Mouse (Mus musculus) forebrain, embryonic 12.5 days (tissue): Measurements from ENCODE around the gene Celf2. TPM values are rescaled to one million over a fixed set of nuclear protein-coding genes. Genes with fewer than 3 reads are reported as not detected.

Source experiments
- ATAC-seq: fragments of 200-750 bp; cut with Nextera tagmentation; 2 replicates; pipeline ENCODE4 v1.8.0; 2017; ENCODE audit warnings: moderate TSS enrichment; ENCODE audit not compliant: low FRiP score
- H3K27ac ChIP-seq: fragments of 300-500 bp; sonication (generic); 2 replicates; pipeline ENCODE4 v1.5.1; 2016; ENCODE audit warnings: mild to moderate bottlenecking
- H3K27me3 ChIP-seq: fragments of 300-500 bp; sonication (generic); 2 replicates; pipeline ENCODE4 v1.6.1; 2016; ENCODE audit warnings: mild to moderate bottlenecking
- H3K36me3 ChIP-seq: fragments of 300-500 bp; sonication (generic); replicated peaks from 2 replicates; pipeline ENCODE4 v1.6.1; 2016; ENCODE audit warnings: mild to moderate bottlenecking
- H3K4me1 ChIP-seq: fragments of 300-500 bp; sonication (generic); 2 replicates; pipeline ENCODE4 v1.6.1; 2016
- H3K4me2 ChIP-seq: fragments of 300-500 bp; sonication (generic); 2 replicates; pipeline ENCODE4 v1.6.1; 2016; ENCODE audit warnings: mild to moderate bottlenecking, moderate library complexity
- H3K4me3 ChIP-seq: fragments of 300-500 bp; sonication (generic); replicated peaks from 2 replicates; pipeline ENCODE4 v1.5.1; 2016; ENCODE audit warnings: mild to moderate bottlenecking
- H3K9ac ChIP-seq: fragments of 300-500 bp; sonication (generic); 2 replicates; pipeline ENCODE4 v1.6.1; 2016; ENCODE audit warnings: mild to moderate bottlenecking
- H3K9me3 ChIP-seq: fragments of 300-500 bp; sonication (generic); 2 replicates; pipeline ENCODE4 v1.6.1; 2016
- WGBS: fragments of 180-500 bp; shearing (Covaris S2); methylation state at CpG from one replicate; pipeline ENCODE4 v1.1.7; 2016; 5-methylcytosine and 5-hydroxymethylcytosine counted together
- polyA plus RNA-seq: library from polyadenylated mRNA; unstranded; fragments of >200 nt; fragmentation: Nextera tagmentation; extraction: Ambion mirVana; gene quantifications from 2 replicates; pipeline ENCODE4 v1.2.1, GENCODE M21; 2016

The Celf2 gene
- polyA plus RNA-seq, 1 experiment from 2014 or later = 167 TPM

DNA sequence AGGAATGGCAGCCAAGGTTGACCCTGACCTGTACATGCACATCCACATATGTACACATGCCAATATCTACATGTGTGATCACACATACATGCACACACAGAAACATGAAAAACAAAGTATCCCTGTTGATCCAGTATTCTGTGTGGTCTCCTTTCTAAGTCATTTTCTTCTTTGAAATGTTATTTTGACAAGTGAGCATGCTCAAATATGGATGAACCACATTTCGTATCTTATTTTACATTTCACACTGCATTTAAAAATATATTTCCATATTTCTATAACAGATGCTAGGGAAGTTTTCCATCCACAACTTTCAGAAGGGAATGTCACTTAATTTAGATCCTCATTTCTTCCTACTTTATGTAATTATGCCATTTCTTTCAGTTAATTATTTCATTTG, 364.5 kb downstream of the Celf2 start:
- no peaks in the 10 kb centered on the region for H3K9me3 ChIP-seq
- H3K9ac ChIP-seq = no peak overlapping the region
- ATAC-seq = no peak
- no peak overlapping the region for H3K4me3 ChIP-seq
- no peaks in the 10 kb centered on the region for H3K36me3 ChIP-seq
- WGBS = 98% methylated on average over 1 of the region's 1 CpGs
- H3K4me2 ChIP-seq = no peak overlapping the region
- no peak overlapping the region for H3K27ac ChIP-seq
- H3K4me1 ChIP-seq = no peaks in the 10 kb centered on the region
- no peaks in the 10 kb centered on the region for H3K27me3 ChIP-seq

- H3K4me3 ChIP-seq = no peak overlapping the region
- H3K27me3 ChIP-seq = no peaks in the 10 kb centered on the region
- H3K36me3 ChIP-seq = no peaks in the 10 kb centered on the region
- no peaks in the 10 kb centered on the region for H3K9me3 ChIP-seq
- peaks cover 6% of the 10 kb centered on the region; the same call in 1 of the 2 replicates for H3K4me1 ChIP-seq
- no peak overlapping the region for H3K4me2 ChIP-seq
- no peak for ATAC-seq
- WGBS = 86% methylated on average over 2 of the region's 2 CpGs
- H3K27ac ChIP-seq = no peak overlapping the region
- H3K9ac ChIP-seq = no peak overlapping the region
These were observed 386.0 kb downstream of the Celf2 start for GRCm38 (mm10) chr2:7123366-7123765.

DNA sequence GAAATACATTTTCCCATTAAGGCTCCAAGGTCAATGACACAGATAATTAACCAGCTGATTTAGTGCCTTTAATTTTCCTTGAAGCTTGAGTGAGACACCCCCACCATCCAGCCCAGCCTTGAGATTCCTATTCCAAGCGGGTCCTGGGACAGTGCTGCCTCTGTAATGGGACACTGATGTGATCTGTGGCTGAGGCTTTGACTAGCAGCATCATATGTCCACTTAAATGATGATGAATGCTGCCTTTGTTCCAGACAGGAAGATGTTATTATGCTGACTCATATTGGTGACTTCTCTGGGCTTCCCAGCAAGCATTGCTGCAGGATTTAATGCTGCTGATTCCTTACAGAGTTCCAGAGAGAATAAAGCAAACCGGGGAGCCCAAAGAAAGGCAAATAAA, 393.6 kb downstream of the Celf2 start:
- H3K9ac ChIP-seq = no peak overlapping the region
- no peak overlapping the region for H3K27ac ChIP-seq
- H3K4me1 ChIP-seq = peaks cover 15% of the 10 kb centered on the region
- no peaks in the 10 kb centered on the region for H3K9me3 ChIP-seq
- H3K27me3 ChIP-seq = no peaks in the 10 kb centered on the region
- no peaks in the 10 kb centered on the region for H3K36me3 ChIP-seq
- no peak overlapping the region for H3K4me3 ChIP-seq
- WGBS = 14% methylated on average over 2 of the region's 2 CpGs
- ATAC-seq = no peak
- no peak overlapping the region for H3K4me2 ChIP-seq

DNA sequence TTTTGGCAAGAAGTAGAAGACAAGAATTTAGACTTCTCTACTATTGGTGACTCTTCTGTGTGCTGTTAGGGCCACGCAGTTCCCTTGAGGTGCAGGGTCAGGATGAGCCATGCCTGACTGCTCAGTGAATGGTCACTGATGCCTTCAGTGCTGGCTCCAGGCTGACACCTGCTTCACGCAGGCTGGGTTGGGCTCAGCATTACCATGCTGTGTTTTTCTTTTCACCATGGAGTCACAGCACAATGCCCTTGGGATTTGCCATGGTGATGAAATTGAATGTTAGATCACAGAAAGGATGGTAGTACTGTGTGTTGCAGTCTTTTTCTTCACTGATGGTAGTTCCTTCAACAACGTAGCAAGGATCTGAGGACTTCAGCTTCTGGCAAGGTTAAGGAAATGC, 394.2 kb downstream of the Celf2 start:
- no peak for ATAC-seq

DNA sequence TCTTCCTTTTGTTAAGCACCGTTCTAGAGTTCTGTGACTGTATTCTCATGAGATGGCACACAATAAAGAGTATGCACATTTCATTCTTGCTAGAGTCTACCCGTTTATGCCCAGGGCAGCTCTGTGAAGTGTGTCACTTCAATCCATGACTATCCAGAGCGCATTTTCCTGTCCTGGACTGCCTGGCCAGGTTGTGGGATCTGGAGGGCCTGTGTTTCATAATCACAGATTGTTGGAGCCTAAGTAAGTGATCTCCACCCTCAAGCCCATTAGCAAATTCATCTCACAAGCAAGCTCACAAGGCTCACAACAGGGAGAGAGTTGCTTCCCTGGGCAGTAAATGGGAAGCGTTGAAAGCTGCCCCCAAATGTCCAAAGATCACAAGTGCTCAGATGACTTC, 395.6 kb downstream of the Celf2 start:
- no peak overlapping the region for H3K9ac ChIP-seq
- H3K27ac ChIP-seq = no peak overlapping the region
- H3K4me2 ChIP-seq = no peak overlapping the region
- H3K27me3 ChIP-seq = no peaks in the 10 kb centered on the region
- WGBS = 74% methylated on average over 4 of the region's 4 CpGs
- no peaks in the 10 kb centered on the region for H3K9me3 ChIP-seq
- no peak for ATAC-seq
- H3K4me3 ChIP-seq = no peak overlapping the region
- H3K4me1 ChIP-seq = peaks cover 15% of the 10 kb centered on the region
- no peaks in the 10 kb centered on the region for H3K36me3 ChIP-seq

More for the DNA sequence above, 394.2 kb downstream of the Celf2 start:
- Histone ChIP-seq H3K9ac (no peak overlapping the region), H3K27ac (no peak overlapping the region), H3K4me2 (no peak overlapping the region), H3K27me3 (no peaks in the 10 kb centered on the region), H3K9me3 (no peaks in the 10 kb centered on the region), H3K4me3 (no peak overlapping the region), H3K36me3 (no peaks in the 10 kb centered on the region), H3K4me1 (peaks cover 15% of the 10 kb centered on the region)
- WGBS = 55% methylated on average over 3 of the region's 3 CpGs

- Histone ChIP-seq H3K4me1 (peaks cover 15% of the 10 kb centered on the region), H3K27ac (no peak overlapping the region), H3K4me3 (no peak overlapping the region), H3K36me3 (no peaks in the 10 kb centered on the region), H3K9me3 (no peaks in the 10 kb centered on the region), H3K27me3 (no peaks in the 10 kb centered on the region), H3K9ac (no peak overlapping the region), H3K4me2 (no peak overlapping the region)
- ATAC-seq = no peak
- 73% methylated on average over 4 of the region's 4 CpGs for WGBS
These were observed 397.1 kb downstream of the Celf2 start for GRCm38 (mm10) chr2:7112156-7112813.

GRCm38 (mm10) chr2:7093414-7093813, 415.9 kb downstream of the Celf2 start:
- Histone ChIP-seq H3K27ac (no peak overlapping the region), H3K4me2 (no peak overlapping the region), H3K9me3 (no peaks in the 10 kb centered on the region), H3K36me3 (no peaks in the 10 kb centered on the region), H3K4me3 (no peak overlapping the region), H3K4me1 (peaks cover 17% of the 10 kb centered on the region), H3K9ac (no peak overlapping the region), H3K27me3 (no peaks in the 10 kb centered on the region)
- 22% methylated on average over 3 of the region's 3 CpGs for WGBS
- ATAC-seq = no peak

DNA sequence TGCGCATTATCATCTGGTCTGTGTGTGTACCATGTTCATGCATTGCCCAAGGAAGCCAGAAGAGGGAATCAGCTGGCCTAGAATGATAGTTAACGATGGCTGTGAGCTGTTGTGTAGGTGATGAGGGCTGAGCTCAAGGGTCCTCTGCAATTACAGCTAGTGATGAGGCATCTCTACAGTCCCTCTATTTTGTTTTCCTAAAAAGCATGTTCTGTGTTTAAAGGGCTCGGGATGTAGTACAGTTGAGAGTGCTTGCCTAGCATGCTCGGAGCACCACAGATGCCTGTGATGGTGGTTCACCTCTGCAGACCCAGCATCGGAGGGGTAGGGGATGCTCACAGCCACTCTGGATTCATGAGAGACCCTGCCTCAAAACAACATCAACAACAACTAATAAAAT, 416.7 kb downstream of the Celf2 start:
- H3K27ac ChIP-seq = no peak overlapping the region
- ATAC-seq = no peak
- H3K4me1 ChIP-seq = peaks cover 20% of the 10 kb centered on the region
- no peaks in the 10 kb centered on the region for H3K27me3 ChIP-seq
- 89% methylated on average over 5 of the region's 5 CpGs for WGBS
- H3K9me3 ChIP-seq = no peaks in the 10 kb centered on the region
- H3K4me2 ChIP-seq = no peak overlapping the region
- no peak overlapping the region for H3K4me3 ChIP-seq
- H3K9ac ChIP-seq = no peak overlapping the region
- H3K36me3 ChIP-seq = no peaks in the 10 kb centered on the region

DNA sequence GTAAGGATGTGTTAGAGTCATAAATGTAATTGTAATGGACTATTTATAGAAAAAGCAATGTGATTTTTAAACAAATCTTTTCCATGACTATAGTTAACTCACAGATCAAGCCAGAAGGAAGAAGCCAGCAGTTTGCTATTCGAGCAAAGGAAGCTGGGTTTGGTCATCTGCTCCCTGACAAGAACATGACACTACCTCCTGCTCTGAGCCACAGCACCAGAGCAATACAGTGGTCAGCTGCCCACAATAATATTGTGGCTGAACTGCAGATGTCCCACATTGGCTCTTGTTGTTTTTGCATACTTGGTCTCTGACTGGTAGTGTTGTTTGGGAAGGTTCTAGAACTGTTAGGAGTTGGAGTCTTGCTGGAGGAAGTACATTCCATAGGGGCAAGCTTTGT, 418.9 kb downstream of the Celf2 start:
- Histone ChIP-seq H3K4me3 (no peak overlapping the region), H3K36me3 (no peaks in the 10 kb centered on the region), H3K4me2 (no peak overlapping the region), H3K27me3 (no peaks in the 10 kb centered on the region), H3K9ac (no peak overlapping the region), H3K9me3 (no peaks in the 10 kb centered on the region), H3K4me1 (peaks cover 20% of the 10 kb centered on the region), H3K27ac (peak overlapping the region; percentile 16; the same call in 1 of the 2 replicates)
- 91% methylated on average over 1 of the region's 1 CpGs for WGBS
- ATAC-seq = no peak

DNA sequence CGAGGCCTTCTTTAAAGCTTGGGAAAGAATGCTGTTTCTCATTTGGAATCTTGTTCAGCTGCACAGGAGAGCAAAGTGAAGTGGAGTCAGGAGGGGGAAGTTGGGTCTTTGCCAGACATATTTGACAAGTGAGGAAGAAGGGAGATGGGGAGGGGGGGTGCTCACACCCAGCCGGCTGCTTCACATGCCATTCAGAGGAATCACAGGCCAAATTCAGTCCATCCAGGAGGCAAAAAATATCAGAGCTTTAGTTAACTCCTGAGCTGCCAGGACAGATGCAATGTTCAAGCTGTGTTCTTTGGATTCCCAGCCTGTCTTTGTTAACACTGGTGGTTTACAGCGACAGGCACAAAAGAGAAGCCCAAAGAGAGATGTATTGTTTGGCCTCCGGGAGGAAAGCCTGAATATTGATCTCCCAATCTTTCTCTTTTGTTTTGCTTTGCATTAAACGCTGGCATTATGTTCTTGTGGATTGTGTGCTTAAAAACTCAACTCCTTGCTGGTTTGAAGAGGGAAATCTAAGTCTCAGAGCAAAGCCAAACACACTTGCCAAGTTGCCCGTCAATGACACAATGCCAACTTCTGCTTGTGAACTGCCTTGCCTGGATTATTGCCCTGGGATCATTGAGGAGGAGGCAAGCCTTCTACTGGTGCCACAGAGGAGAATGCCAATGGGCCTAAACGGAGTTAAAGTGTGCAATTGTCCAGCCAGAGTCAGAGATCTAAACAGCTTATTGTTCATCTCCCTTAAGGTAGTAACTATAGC, 420.1 kb downstream of the Celf2 start:
- no peak overlapping the region for H3K4me2 ChIP-seq

DNA sequence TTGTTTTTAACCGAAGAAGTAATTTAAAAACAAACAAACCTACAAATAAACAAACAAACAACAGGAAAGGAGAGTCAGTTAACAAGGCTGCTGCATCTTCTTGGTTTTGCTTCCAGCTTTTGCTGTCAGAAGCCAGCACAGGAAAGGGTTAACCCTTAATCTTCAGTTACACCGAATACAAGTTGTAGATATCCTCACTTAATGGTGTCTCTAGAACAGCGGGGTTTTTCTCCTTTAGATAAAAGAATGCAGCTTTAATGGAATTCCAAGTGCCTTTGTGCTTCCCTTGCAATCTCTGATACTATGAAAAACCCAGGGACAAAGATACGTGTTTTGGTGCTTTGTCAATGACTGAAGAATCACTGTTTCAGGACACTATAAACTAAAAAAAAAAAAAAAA, 420.8 kb downstream of the Celf2 start:
- no peak overlapping the region for H3K9ac ChIP-seq
- 20% methylated on average over 4 of the region's 4 CpGs for WGBS
- peak; percentile 36; the same call in 1 of the 2 replicates for ATAC-seq
- H3K4me2 ChIP-seq = no peak overlapping the region
- no peaks in the 10 kb centered on the region for H3K27me3 ChIP-seq
- H3K27ac ChIP-seq = peak overlapping the region; percentile 83
- H3K4me3 ChIP-seq = no peak overlapping the region
- peaks cover 20% of the 10 kb centered on the region for H3K4me1 ChIP-seq
- H3K9me3 ChIP-seq = no peaks in the 10 kb centered on the region
- no peaks in the 10 kb centered on the region for H3K36me3 ChIP-seq

More for the DNA sequence above, 420.1 kb downstream of the Celf2 start:
- H3K36me3 ChIP-seq = no peaks in the 10 kb centered on the region
- no peaks in the 10 kb centered on the region for H3K9me3 ChIP-seq
- H3K4me1 ChIP-seq = peaks cover 20% of the 10 kb centered on the region
- ATAC-seq = peak; percentile 84
- H3K27me3 ChIP-seq = no peaks in the 10 kb centered on the region
- 3% methylated on average over 7 of the region's 7 CpGs for WGBS
- H3K4me3 ChIP-seq = no peak overlapping the region
- peak overlapping the region; percentile 83 for H3K27ac ChIP-seq
- no peak overlapping the region for H3K9ac ChIP-seq

DNA sequence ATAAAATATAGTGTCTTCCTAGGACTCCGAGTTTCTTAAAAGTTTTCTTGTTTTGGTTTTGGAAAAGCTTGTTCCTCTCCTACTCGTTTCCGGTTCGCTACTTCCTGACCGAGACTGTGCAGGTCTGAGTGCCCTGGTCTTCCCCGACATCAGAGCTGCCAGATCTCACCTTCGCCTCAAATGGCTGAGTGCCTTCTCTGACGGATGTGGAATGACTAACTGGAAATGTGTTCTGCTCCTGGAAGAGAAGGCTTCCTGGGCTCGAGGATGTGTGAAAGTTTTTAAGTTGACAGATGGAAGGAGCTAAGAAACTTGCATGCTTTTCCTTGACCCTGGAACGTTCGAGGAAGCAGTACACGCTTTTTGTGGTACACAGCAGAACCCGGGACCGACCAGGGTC, 421.9 kb downstream of the Celf2 start:
- Histone ChIP-seq H3K4me1 (peaks cover 23% of the 10 kb centered on the region), H3K27me3 (no peaks in the 10 kb centered on the region), H3K27ac (no peak overlapping the region), H3K4me3 (no peak overlapping the region), H3K9ac (no peak overlapping the region), H3K36me3 (no peaks in the 10 kb centered on the region), H3K4me2 (no peak overlapping the region), H3K9me3 (no peaks in the 10 kb centered on the region)
- ATAC-seq = no peak
- WGBS = 70% methylated on average over 14 of the region's 14 CpGs
